Mouse (Mus musculus): ENCODE data around the gene Prpf4. TPM values are rescaled to one million over a fixed set of nuclear protein-coding genes. Genes with fewer than 3 reads are reported as not detected.

Gene Prpf4
- polyA plus RNA-seq, 1 experiment from 2014 or later, result 6.9 TPM

DNA sequence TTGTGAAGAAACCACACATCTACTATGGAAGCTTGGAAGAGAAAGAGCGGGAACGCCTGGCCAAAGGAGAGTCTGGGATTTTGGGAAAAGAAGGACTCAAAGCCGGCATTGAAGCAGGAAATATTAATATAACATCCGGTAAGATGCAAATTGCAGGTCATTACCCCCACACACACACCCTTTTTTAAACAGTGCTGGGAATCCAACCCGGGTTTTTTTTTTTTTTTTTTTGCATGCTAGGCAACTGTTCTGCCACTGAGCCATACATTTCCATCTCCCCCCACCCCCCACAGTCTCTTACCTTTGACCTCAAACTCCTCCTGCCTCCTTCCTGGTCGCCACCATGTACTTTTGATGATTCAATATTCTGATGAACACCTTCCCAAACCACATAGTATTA, 1.0 kb downstream of the Prpf4 start:
- Histone ChIP-seq H3K36me3 (ENCODE audit: control insufficient read depth, insufficient read depth) (peaks cover 31% of the 10 kb centered on the region), H3K4me1 (replicated peaks; ENCODE audit: control insufficient read depth, insufficient read depth, low read length) (no peaks in the 10 kb centered on the region), H3K9ac (ENCODE audit: low read depth, low read length) (peak overlapping the region; percentile 67), H3K9me3 (ENCODE audit: control insufficient read depth) (no peaks in the 10 kb centered on the region), H3K4me3 (ENCODE audit: low read depth, low read length) (peak overlapping the region; percentile 65), H3K4me2 (replicated peaks; ENCODE audit: low read depth) (peak overlapping the region; percentile 67), H3K27me3 (replicated peaks; ENCODE audit: control insufficient read depth, insufficient read depth, low read length) (no peaks in the 10 kb centered on the region), H3K27ac (ENCODE audit: low read depth, low read length) (peak overlapping the region; percentile 84; the same call in 1 of the 2 replicates)
- 16% methylated on average over 6 of the region's 6 CpGs for WGBS
- ATAC-seq, result no peak
- TF ChIP-seq CTCF (IDR thresholded peaks at IDR 0.05; ENCODE audit: low read depth), result no peak

DNA sequence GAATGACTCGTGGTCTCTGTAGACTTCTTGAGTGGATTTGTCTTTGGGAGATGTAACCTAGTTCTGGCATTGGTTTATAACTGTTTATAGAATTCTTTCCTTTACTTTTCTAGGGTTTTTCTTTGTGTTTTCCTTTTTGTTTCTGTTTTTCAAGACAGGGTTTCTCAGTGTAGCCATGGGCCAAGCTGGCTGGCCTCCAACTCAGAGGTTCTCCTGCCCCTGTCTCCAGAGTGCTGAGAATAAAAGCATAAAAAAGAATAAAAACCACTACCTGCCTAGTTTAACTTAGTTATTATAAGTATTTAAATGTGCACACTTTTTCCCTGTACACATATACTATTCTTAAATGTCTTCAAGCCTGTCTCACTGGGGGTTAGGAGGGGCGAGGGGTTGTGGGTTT, 1.7 kb downstream of the Prpf4 start:
- Histone ChIP-seq H3K9ac (ENCODE audit: low read depth, low read length) (no peak overlapping the region), H3K4me1 (replicated peaks; ENCODE audit: control insufficient read depth, insufficient read depth, low read length) (no peaks in the 10 kb centered on the region), H3K9me3 (ENCODE audit: control insufficient read depth) (no peaks in the 10 kb centered on the region), H3K4me3 (ENCODE audit: low read depth, low read length) (no peak overlapping the region), H3K27me3 (replicated peaks; ENCODE audit: control insufficient read depth, insufficient read depth, low read length) (no peaks in the 10 kb centered on the region), H3K36me3 (ENCODE audit: control insufficient read depth, insufficient read depth) (peaks cover 39% of the 10 kb centered on the region), H3K27ac (ENCODE audit: low read depth, low read length) (no peak overlapping the region), H3K4me2 (replicated peaks; ENCODE audit: low read depth) (no peak overlapping the region)
- no peak for TF ChIP-seq CTCF (IDR thresholded peaks at IDR 0.05; ENCODE audit: low read depth)
- no peak for ATAC-seq
- 83% methylated on average over 2 of the region's 2 CpGs for WGBS

DNA sequence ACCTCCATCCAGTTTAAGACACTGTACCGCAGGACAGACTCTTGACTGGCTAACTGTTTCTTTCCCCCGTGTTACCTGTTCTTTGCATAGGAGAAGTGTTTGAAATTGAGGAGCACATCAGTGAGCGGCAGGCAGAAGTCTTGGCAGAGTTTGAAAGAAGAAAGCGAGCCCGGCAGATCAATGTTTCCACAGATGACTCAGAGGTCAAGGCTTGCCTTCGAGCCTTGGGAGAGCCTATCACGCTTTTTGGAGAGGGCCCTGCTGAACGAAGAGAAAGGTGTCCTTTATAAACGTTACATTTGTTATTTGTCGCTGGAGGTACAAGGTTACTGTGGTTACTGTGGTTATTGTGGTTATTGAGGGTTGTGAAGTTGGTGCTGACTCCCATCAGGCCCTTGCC, 3.0 kb downstream of the Prpf4 start:
- no peaks in the 10 kb centered on the region for H3K4me1 ChIP-seq (replicated peaks; ENCODE audit: control insufficient read depth, insufficient read depth, low read length)
- no peak overlapping the region for H3K9ac ChIP-seq (ENCODE audit: low read depth, low read length)
- no peak for TF ChIP-seq CTCF (IDR thresholded peaks at IDR 0.05; ENCODE audit: low read depth)
- ATAC-seq, result no peak
- H3K27me3 ChIP-seq (replicated peaks; ENCODE audit: control insufficient read depth, insufficient read depth, low read length), result no peaks in the 10 kb centered on the region
- no peak overlapping the region for H3K27ac ChIP-seq (ENCODE audit: low read depth, low read length)
- 93% methylated on average over 10 of the region's 10 CpGs for WGBS
- H3K4me2 ChIP-seq (replicated peaks; ENCODE audit: low read depth), result no peak overlapping the region
- no peak overlapping the region for H3K4me3 ChIP-seq (ENCODE audit: low read depth, low read length)
- H3K36me3 ChIP-seq (ENCODE audit: control insufficient read depth, insufficient read depth), result peaks cover 51% of the 10 kb centered on the region
- no peaks in the 10 kb centered on the region for H3K9me3 ChIP-seq (ENCODE audit: control insufficient read depth)

DNA sequence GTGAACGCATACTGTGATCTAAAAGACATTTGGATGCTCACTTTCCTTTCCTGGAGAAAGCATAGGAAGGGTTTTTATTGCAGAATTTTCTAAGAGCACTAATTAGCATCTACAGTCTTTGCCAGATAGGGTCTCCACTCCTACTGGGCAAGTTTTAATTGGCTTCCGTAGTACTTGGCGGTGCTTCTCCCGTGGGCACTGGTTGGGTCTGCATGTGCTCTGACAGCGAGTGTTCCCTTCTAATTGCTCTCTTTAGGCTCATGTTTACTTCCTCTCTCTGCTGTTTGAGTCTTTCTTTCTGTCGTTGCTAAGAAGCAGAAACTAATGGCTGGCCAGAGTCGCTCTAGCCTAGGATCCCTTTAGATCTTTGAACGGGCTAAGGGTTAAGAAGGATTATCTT, 9.9 kb downstream of the Prpf4 start:
- WGBS, result 91% methylated on average over 8 of the region's 8 CpGs
- Histone ChIP-seq H3K27me3 (replicated peaks; ENCODE audit: control insufficient read depth, insufficient read depth, low read length) (no peaks in the 10 kb centered on the region), H3K27ac (ENCODE audit: low read depth, low read length) (no peak overlapping the region), H3K9me3 (ENCODE audit: control insufficient read depth) (no peaks in the 10 kb centered on the region), H3K36me3 (ENCODE audit: control insufficient read depth, insufficient read depth) (peaks cover 99% of the 10 kb centered on the region), H3K4me3 (ENCODE audit: low read depth, low read length) (no peak overlapping the region), H3K4me1 (replicated peaks; ENCODE audit: control insufficient read depth, insufficient read depth, low read length) (no peaks in the 10 kb centered on the region), H3K9ac (ENCODE audit: low read depth, low read length) (no peak overlapping the region), H3K4me2 (replicated peaks; ENCODE audit: low read depth) (no peak overlapping the region)
- ATAC-seq, result no peak
- TF ChIP-seq CTCF (IDR thresholded peaks at IDR 0.05; ENCODE audit: low read depth), result no peak

DNA sequence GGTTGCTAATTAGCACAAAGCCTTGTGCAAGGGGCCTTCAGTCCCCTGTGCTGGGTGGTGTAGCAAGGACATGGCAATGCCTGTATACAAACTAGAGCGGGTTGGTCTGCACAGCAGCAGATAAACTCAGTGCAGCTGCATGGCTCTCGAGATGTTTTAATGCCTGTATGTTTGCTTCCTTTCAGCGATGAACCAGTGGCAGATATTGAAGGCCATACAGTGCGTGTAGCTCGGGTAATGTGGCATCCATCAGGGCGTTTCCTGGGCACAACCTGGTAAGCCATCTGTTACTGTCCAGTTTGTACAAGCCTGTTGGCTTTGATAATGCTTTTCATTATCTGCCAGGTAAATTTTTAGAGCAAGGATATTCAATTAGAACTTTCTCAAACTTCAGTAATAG, 10.5 kb downstream of the Prpf4 start:
- TF ChIP-seq CTCF (IDR thresholded peaks at IDR 0.05; ENCODE audit: low read depth), result no peak
- no peaks in the 10 kb centered on the region for H3K4me1 ChIP-seq (replicated peaks; ENCODE audit: control insufficient read depth, insufficient read depth, low read length)
- no peaks in the 10 kb centered on the region for H3K27me3 ChIP-seq (replicated peaks; ENCODE audit: control insufficient read depth, insufficient read depth, low read length)
- H3K36me3 ChIP-seq (ENCODE audit: control insufficient read depth, insufficient read depth), result peaks cover 99% of the 10 kb centered on the region
- H3K9ac ChIP-seq (ENCODE audit: low read depth, low read length), result no peak overlapping the region
- no peak overlapping the region for H3K4me2 ChIP-seq (replicated peaks; ENCODE audit: low read depth)
- H3K9me3 ChIP-seq (ENCODE audit: control insufficient read depth), result no peaks in the 10 kb centered on the region
- H3K27ac ChIP-seq (ENCODE audit: low read depth, low read length), result no peak overlapping the region
- no peak overlapping the region for H3K4me3 ChIP-seq (ENCODE audit: low read depth, low read length)
- ATAC-seq, result no peak
- 94% methylated on average over 6 of the region's 6 CpGs for WGBS

DNA sequence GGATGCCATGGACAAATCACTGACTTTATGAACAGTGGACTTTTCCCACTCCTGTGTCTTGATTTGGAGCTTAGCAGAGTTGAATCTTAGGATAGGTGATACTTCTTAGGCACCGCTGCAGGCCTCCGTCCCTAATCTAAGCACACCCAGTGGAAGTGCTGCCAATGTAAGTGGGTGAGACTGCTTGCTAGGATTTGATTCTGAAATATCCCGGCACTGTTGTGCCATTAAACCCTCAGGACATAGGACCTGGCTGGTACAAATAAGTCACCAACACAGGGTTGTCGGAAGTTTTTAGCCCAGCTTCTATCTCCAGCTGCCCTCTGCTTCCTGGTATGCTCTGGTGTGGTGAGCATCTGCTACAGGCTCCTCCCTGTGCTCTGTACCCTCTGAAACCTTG, 17.3 kb downstream of the Prpf4 start:
- ATAC-seq, result no peak
- Histone ChIP-seq H3K4me3 (ENCODE audit: low read depth, low read length) (no peak overlapping the region), H3K27ac (ENCODE audit: low read depth, low read length) (no peak overlapping the region), H3K4me2 (replicated peaks; ENCODE audit: low read depth) (no peak overlapping the region), H3K9me3 (ENCODE audit: control insufficient read depth) (no peaks in the 10 kb centered on the region), H3K27me3 (replicated peaks; ENCODE audit: control insufficient read depth, insufficient read depth, low read length) (no peaks in the 10 kb centered on the region), H3K9ac (ENCODE audit: low read depth, low read length) (no peak overlapping the region), H3K36me3 (ENCODE audit: control insufficient read depth, insufficient read depth) (peaks cover 39% of the 10 kb centered on the region), H3K4me1 (replicated peaks; ENCODE audit: control insufficient read depth, insufficient read depth, low read length) (no peaks in the 10 kb centered on the region)
- 89% methylated on average over 4 of the region's 4 CpGs for WGBS
- TF ChIP-seq CTCF (IDR thresholded peaks at IDR 0.05; ENCODE audit: low read depth), result no peak

Data from intestine, postnatal 0 days (tissue).